Mouse (Mus musculus) embryo, embryonic 11.5 days (tissue): ENCODE results near the gene Wdfy4.

Experiments used
- DNase-seq: peaks from one replicate; pipeline ENCODE4 v3.0.0-alpha.2; 2012; ENCODE audit warnings: low read depth, low spot score

Gene Wdfy4

GRCm38 (mm10) chr14:33185068-33185800 lies at the start of gene Wdfy4:
Wdfy4 (minus strand) TSS chr14:33185508.
- no peak for DNase-seq

- DNase-seq = no peak
Observed at GRCm38 (mm10) chr14:33232048-33232447, 46.7 kb upstream of the Wdfy4 start.

GRCm38 (mm10) chr14:33231311-33231710 lies 46.0 kb upstream of the Wdfy4 start:
- DNase-seq = no peak

- no peak for DNase-seq
Observed at GRCm38 (mm10) chr14:33230672-33231071, 45.4 kb upstream of the Wdfy4 start.

- DNase-seq = no peak
Observed at GRCm38 (mm10) chr14:33225235-33225634, 39.9 kb upstream of the Wdfy4 start.

- DNase-seq = no peak
Observed at GRCm38 (mm10) chr14:33216343-33217208, 31.3 kb upstream of the Wdfy4 start.

GRCm38 (mm10) chr14:33215163-33215562 lies 29.9 kb upstream of the Wdfy4 start:
- DNase-seq = no peak

- DNase-seq = no peak
Observed at GRCm38 (mm10) chr14:33214767-33215128, 29.4 kb upstream of the Wdfy4 start.

- DNase-seq = peak; percentile 74
Observed at GRCm38 (mm10) chr14:33213823-33214766, 28.8 kb upstream of the Wdfy4 start, which contains the start of gene Arhgap22. Arhgap22 (plus strand) TSS chr14:33214026.

GRCm38 (mm10) chr14:33212958-33213309 lies 27.6 kb upstream of the Wdfy4 start:
- DNase-seq = no peak

- DNase-seq = no peak
Observed at GRCm38 (mm10) chr14:33212271-33212957, 27.1 kb upstream of the Wdfy4 start.

- no peak for DNase-seq
Observed at GRCm38 (mm10) chr14:33210806-33211205, 25.5 kb upstream of the Wdfy4 start.

- no peak for DNase-seq
Observed at GRCm38 (mm10) chr14:33208331-33208730, 23.0 kb upstream of the Wdfy4 start.

GRCm38 (mm10) chr14:33207011-33207410 lies 21.7 kb upstream of the Wdfy4 start:
- no peak for DNase-seq

- DNase-seq = no peak
Observed at GRCm38 (mm10) chr14:33205280-33205965, 20.1 kb upstream of the Wdfy4 start.

- DNase-seq = no peak
Observed at GRCm38 (mm10) chr14:33203777-33204176, 18.5 kb upstream of the Wdfy4 start.

GRCm38 (mm10) chr14:33202885-33203284 lies 17.6 kb upstream of the Wdfy4 start:
- DNase-seq = no peak

GRCm38 (mm10) chr14:33202161-33202560 lies 16.9 kb upstream of the Wdfy4 start:
- DNase-seq = no peak

- DNase-seq = no peak
Observed at GRCm38 (mm10) chr14:33194241-33194640, 8.9 kb upstream of the Wdfy4 start.

GRCm38 (mm10) chr14:33193762-33194161 lies 8.5 kb upstream of the Wdfy4 start:
- DNase-seq = no peak

- no peak for DNase-seq
Observed at GRCm38 (mm10) chr14:33190646-33191045, 5.3 kb upstream of the Wdfy4 start.
